Mouse (Mus musculus) right cerebral cortex, postnatal 25 days (tissue): ENCODE measurements at regions not wholly inside any gene's neighbourhood (a gene's known extent, or its start where the extent isn't known, plus 50 kb on each side); places are given as distances from the start of the nearest gene placed in this dataset.

Experiments used
- DNase-seq: peaks from one replicate; pipeline ENCODE4 v3.0.0; 2022

- peak; percentile 31 for DNase-seq
Observed at GRCm38 (mm10) chr14:21932771-21933170, 56.6 kb downstream of the Zfp503 start.

GRCm38 (mm10) chr14:21931944-21932343 lies 57.5 kb downstream of the Zfp503 start:
- no peak for DNase-seq

- no peak for DNase-seq
Observed at GRCm38 (mm10) chr14:21929048-21929447, 60.4 kb downstream of the Zfp503 start.

- no peak for DNase-seq
Observed at GRCm38 (mm10) chr14:21916671-21917070, 67.9 kb upstream of the Comtd1 start.

GRCm38 (mm10) chr14:21904498-21905395 lies 56.0 kb upstream of the Comtd1 start:
- no peak for DNase-seq

GRCm38 (mm10) chr14:21903562-21904497 lies 55.1 kb upstream of the Comtd1 start:
- DNase-seq, result no peak

- no peak for DNase-seq
Observed at GRCm38 (mm10) chr14:21902856-21903255, 54.1 kb upstream of the Comtd1 start.

- no peak for DNase-seq
Observed at GRCm38 (mm10) chr14:21902456-21902855, 53.7 kb upstream of the Comtd1 start.

GRCm38 (mm10) chr14:21900951-21901350 lies 52.2 kb upstream of the Comtd1 start:
- DNase-seq, result no peak

DNA sequence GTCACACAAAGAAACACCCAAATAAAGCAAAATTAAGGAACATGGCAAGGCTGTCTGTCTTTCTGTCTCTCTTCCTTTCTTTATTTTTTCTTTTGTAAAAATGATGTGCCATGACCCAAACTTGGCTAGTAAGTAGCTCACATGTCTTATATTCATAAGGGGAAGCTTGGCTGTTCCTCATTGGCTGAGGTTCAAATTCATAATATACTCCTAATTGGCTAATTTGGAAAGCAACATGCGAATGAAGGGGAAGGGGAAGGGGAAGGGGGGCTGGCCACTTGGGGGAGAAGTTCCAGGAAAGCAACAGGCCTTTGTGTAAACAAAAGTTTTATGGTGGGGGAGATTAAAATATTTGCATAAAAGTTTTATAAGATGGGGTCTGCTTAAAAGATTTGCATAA lies 51.7 kb upstream of the Comtd1 start:
- no peak for DNase-seq
